Mouse (Mus musculus): ENCODE measurements around the gene Mmrn1.

Mmrn1 gene

DNA sequence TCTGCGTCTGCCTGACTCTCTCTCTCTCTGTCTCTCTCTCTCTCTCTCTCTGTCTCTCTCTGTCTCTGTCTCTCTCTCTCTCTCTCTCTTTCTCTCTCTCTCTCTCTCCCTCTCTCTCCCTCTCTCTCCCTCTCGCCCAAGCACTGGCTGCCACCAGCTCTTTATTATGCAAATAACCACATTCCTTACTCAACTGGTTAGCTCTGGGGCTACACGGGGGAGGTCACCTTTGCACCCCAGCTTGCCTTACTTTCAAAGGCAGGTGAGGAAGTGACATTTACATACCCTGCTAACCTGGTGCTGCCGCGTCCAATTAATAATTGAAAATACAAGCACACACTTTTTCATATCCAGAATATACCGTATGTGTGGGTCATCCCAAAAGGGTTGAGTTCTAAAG lies 69.3 kb downstream of the Mmrn1 start:
- DNase-seq = no peak

- DNase-seq = no peak
These were observed 69.7 kb downstream of the Mmrn1 start for GRCm38 (mm10) chr6:60994521-60994920.

DNA sequence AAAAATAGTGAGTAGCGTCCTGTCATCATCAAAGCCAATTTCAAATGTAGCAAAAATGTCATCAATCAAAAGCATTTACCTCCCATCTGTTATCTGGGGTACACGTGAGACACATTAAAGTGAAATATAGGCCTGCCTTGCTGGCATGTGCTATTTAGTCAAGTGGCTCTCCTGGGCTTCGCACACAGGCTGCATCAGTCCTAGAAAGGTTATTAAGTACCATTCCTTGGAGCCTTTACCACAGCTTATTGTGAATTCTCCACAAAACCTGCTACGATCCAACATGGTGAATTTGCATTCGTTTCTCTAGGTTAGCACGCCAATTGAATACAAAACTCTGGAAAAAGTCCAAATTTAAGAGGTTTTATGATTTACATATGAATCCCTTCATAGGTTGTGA lies 70.8 kb downstream of the Mmrn1 start:
- no peak for DNase-seq

GRCm38 (mm10) chr6:60996328-60996727 lies 71.6 kb downstream of the Mmrn1 start:
- no peak for DNase-seq

DNA sequence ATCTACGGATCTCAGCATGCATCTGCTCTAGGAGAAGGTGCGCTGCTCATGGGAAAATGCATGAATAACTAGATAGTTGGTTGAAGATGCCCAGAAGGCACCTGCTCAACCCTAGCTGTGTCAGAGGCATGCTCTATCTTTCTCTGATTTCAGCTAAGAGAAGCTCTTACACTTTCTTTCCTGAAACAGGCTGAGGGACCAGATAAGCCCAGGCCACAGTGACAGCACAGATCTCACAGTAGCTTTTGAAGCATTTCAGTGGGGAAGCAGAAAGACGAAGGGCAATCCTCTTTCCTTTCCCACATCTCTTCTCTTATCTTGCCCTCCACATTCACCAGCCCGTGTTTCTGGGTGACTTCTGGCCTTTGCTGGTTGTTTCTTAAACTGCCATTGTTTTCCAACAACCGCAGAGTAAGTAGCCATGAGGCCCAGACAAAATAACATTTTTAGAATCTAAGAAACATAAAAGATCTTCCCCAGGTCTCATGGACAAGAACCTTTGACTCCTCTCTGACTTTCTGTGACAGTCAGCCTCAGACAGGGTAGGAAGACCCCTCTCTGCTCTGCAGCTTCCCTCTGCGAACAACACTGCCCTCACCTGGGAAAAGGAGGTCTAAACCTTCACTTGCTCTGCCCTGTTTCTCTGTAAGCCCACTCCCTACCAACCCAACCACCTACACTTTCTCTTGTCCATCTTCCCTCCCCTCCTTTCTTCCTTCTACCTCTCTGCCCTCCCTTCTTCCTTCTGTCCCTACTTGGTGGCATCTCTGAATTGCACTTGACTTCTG lies 76.4 kb downstream of the Mmrn1 start:
- no peak for DNase-seq

- DNase-seq = no peak
These were observed 79.4 kb downstream of the Mmrn1 start for GRCm38 (mm10) chr6:61003916-61004765.

- DNase-seq = no peak
These were observed 89.0 kb downstream of the Mmrn1 start for GRCm38 (mm10) chr6:61013780-61014179.

GRCm38 (mm10) chr6:61019689-61020088 lies 94.9 kb downstream of the Mmrn1 start:
- DNase-seq = no peak

- no peak for DNase-seq
These were observed 96.2 kb downstream of the Mmrn1 start for GRCm38 (mm10) chr6:61020995-61021394.

- no peak for DNase-seq
These were observed 108.5 kb downstream of the Mmrn1 start for GRCm38 (mm10) chr6:61033251-61033650.
